Mouse (Mus musculus) liver, embryonic 14 days (tissue): ENCODE data around the gene Palm2. TPM values are rescaled to one million over a fixed set of nuclear protein-coding genes. Genes with fewer than 3 reads are reported as not detected.

ENCODE experiments used
- polyA plus RNA-seq: library from polyadenylated mRNA; depleted of rRNA; stranded (reverse); fragments of >200 nt; gene quantifications from 2 replicates; pipeline ENCODE4 v1.2.3, GENCODE M21; 2012; rRNA removed

Palm2 gene
- 0.05 and 0.09 TPM in 2 replicates for polyA plus RNA-seq

GRCm38 (mm10) chr4:57433941-57434704 is at the start of gene Palm2:
Palm2 (plus strand) TSS chr4:57434247.

GRCm38 (mm10) chr4:57567666-57568206 is 133.7 kb downstream of the Palm2 start, which contains the start of gene Pakap:
Pakap (plus strand) TSS chr4:57568179.

DNA sequence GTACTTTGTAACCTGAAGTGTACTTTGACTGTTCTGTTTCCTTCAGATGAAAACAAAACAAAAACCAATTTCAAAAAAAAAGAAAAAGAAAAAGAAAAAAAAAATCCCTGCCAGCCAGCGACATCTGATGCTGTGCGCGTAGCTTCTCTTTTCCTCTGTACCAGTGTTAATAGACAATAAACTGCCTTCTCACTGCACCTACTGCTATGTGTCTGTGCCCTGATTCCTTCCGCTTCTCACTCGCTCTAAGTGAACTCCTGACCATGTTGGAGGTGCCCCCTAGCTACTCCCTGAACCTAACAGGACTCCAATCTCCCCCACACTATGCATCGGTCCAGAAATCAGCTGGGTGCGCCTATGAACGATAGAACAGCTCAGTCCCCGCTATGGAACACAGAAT is 283.3 kb downstream of the Palm2 start, which contains the start of gene Akap2:
Akap2 (plus strand) TSS at position 304 of the 400 bp plus-strand sequence.

Other genes starting within 250 kb of the Palm2 start
- 0.40 and 0.58 TPM in 2 replicates for gene Ptpn3, start 132.4 kb upstream of the Palm2 start, polyA plus RNA-seq
- gene Pakap, start 133.9 kb downstream of the Palm2 start, polyA plus RNA-seq, result 0.06 and 0.08 TPM in 2 replicates